Mouse (Mus musculus) myocyte (in vitro differentiated cells): Measurements from ENCODE around the gene Pnpla2. TPM values are rescaled to one million over a fixed set of nuclear protein-coding genes. Genes with fewer than 3 reads are reported as not detected.
A peak's percentile ranks its signal among the peaks of the same experiment; 100 is the strongest.
"Not testable (repeated sequence)": the region's sequence is repeated elsewhere in the genome, so short reads cannot be mapped to it uniquely, and the experiment has no call there.

Source experiments
- H3K27me3 ChIP-seq: one replicate; pipeline ENCODE4 v1.6.1; 2011; ENCODE audit not compliant: control insufficient read depth, insufficient read depth, insufficient read length
- H3K36me3 ChIP-seq: one replicate; pipeline ENCODE4 v1.6.1; 2011; ENCODE audit not compliant: control insufficient read depth, insufficient read depth
- H3K4me2 ChIP-seq: one replicate; pipeline ENCODE4 v1.6.1; 2011; ENCODE audit warnings: low read depth, control low read depth
- H3K4me3 ChIP-seq: one replicate; pipeline ENCODE4 v1.5.1; 2011; ENCODE audit warnings: mild to moderate bottlenecking, control low read depth, moderate library complexity
- H3K79me2 ChIP-seq: one replicate; pipeline ENCODE4 v1.6.1; 2011; ENCODE audit not compliant: control insufficient read depth, insufficient read depth
- H3ac ChIP-seq: one replicate; pipeline ENCODE4 v1.6.1; 2011; ENCODE audit not compliant: control insufficient read depth, insufficient read length
- CEBPB ChIP-seq: IDR thresholded peaks from 2 replicates; pipeline ENCODE4 v1.6.1; 2011; ENCODE audit warnings: mild to moderate bottlenecking, moderate library complexity; ENCODE audit not compliant: poor library complexity, insufficient read depth, severe bottlenecking
- E2F4 ChIP-seq: IDR thresholded peaks from one replicate; pipeline ENCODE4 v1.6.1; 2011; ENCODE audit warnings: mild to moderate bottlenecking, control low read depth, moderate library complexity; ENCODE audit not compliant: insufficient read depth
- MAX ChIP-seq: IDR thresholded peaks from one replicate; pipeline ENCODE4 v1.6.1; 2011; ENCODE audit warnings: low read depth, mild to moderate bottlenecking, control low read depth
- MYOD1 ChIP-seq, 3 experiments: IDR thresholded peaks; one replicate each; pipeline ENCODE4 v1.6.1; 2011; ENCODE audit warnings: control low read depth in 2 of 3, low read depth in 2 of 3, mild to moderate bottlenecking in 2 of 3, moderate library complexity in 1 of 3; ENCODE audit not compliant: insufficient read length in 2 of 3, control insufficient read depth in 1 of 3
- MYOG ChIP-seq, 3 experiments: IDR thresholded peaks; one replicate each; pipeline ENCODE4 v1.6.1; 2011; ENCODE audit warnings: control low read depth in 2 of 3, low read depth in 2 of 3, mild to moderate bottlenecking in 2 of 3; ENCODE audit not compliant: insufficient read length in 2 of 3, control insufficient read depth in 1 of 3, insufficient read depth in 1 of 3
- POLR2A ChIP-seq: IDR thresholded peaks from one replicate; pipeline ENCODE4 v1.6.1; 2011; ENCODE audit warnings: low read depth, mild to moderate bottlenecking, control low read depth, moderate library complexity; ENCODE audit not compliant: insufficient read length
- POLR2AphosphoS2 ChIP-seq: IDR thresholded peaks from one replicate; pipeline ENCODE4 v1.6.1; 2011; ENCODE audit warnings: low read depth, control low read depth; ENCODE audit not compliant: insufficient read length
- REST ChIP-seq: IDR thresholded peaks from one replicate; pipeline ENCODE4 v1.6.1; 2011; ENCODE audit warnings: mild to moderate bottlenecking, control low read depth, moderate library complexity; ENCODE audit not compliant: insufficient read depth, insufficient read length
- SRF ChIP-seq: IDR thresholded peaks from one replicate; pipeline ENCODE4 v1.6.1; 2011; ENCODE audit warnings: low read depth; ENCODE audit not compliant: control insufficient read depth, insufficient read length
- TCF12 ChIP-seq: IDR thresholded peaks from one replicate; pipeline ENCODE4 v1.6.1; 2011; ENCODE audit warnings: mild to moderate bottlenecking, control low read depth; ENCODE audit not compliant: poor library complexity, insufficient read depth, severe bottlenecking
- TCF3 ChIP-seq: IDR thresholded peaks from one replicate; pipeline ENCODE4 v1.6.1; 2011; ENCODE audit warnings: low read depth, control low read depth; ENCODE audit not compliant: insufficient read length
- USF1 ChIP-seq: IDR thresholded peaks from one replicate; pipeline ENCODE4 v1.6.1; 2011; ENCODE audit warnings: low read depth, mild to moderate bottlenecking, control low read depth, moderate library complexity
- polyA plus RNA-seq: library from polyadenylated mRNA; unstranded; fragments of >200 nt; fragmentation: generic; extraction: Trizol; gene quantifications from one replicate; pipeline ENCODE4 v1.2.1, GENCODE M21; 2012; ENCODE audit warnings: missing spikeins

Pnpla2 gene
- polyA plus RNA-seq, 1 experiment, result 50.5 TPM

GRCm38 (mm10) chr7:141443081-141443821 is 11.7 kb upstream of the Pnpla2 start:
- no peak for TF ChIP-seq MAX
- no peak for TF ChIP-seq REST
- TF ChIP-seq POLR2AphosphoS2, result no peak
- TF ChIP-seq MYOG (IDR thresholded peaks at IDR 0.05; ENCODE audit: control insufficient read depth in 1 of 3, insufficient read depth in 1 of 3, insufficient read length in 2 of 3, low read depth in 2 of 3), result no peak
- no peak for TF ChIP-seq CEBPB
- TF ChIP-seq MYOD1 (IDR thresholded peaks at IDR 0.05; ENCODE audit: control insufficient read depth in 1 of 3, insufficient read length in 2 of 3, low read depth in 2 of 3), result no peak
- no peak for TF ChIP-seq TCF12
- no peak for TF ChIP-seq TCF3
- no peak for TF ChIP-seq USF1
- Histone ChIP-seq H3K36me3 (no peaks in the 10 kb centered on the region), H3K79me2 (peaks cover 8% of the 10 kb centered on the region), H3K4me3 (peak overlapping the region; percentile 38), H3K27me3 (no peaks in the 10 kb centered on the region), H3ac (no peak overlapping the region), H3K4me2 (peak overlapping the region; percentile 99)

- Histone ChIP-seq H3K79me2 (peaks cover 14% of the 10 kb centered on the region), H3K4me2 (peak within 1 kb of the TSS; percentile 99), H3K27me3 (no peaks in the 10 kb centered on the region), H3K4me3 (peak within 1 kb of the TSS; percentile 38), H3ac (no peak within 1 kb of the TSS), H3K36me3 (peaks cover 5% of the 10 kb centered on the region)
- peak; percentile 63 for TF ChIP-seq POLR2AphosphoS2
- TF ChIP-seq POLR2A, result peak; percentile 54
- TF ChIP-seq E2F4, result peak; percentile 79
- TF ChIP-seq TCF3, result no peak
Measured at GRCm38 (mm10) chr7:141443828-141444237, 11.2 kb upstream of the Pnpla2 start, which contains the start of gene Pidd1. Pidd1 (minus strand) TSS chr7:141444025.

- peaks cover 19% of the 10 kb centered on the region for H3K79me2 ChIP-seq
- peaks cover 14% of the 10 kb centered on the region for H3K36me3 ChIP-seq
- H3K4me3 ChIP-seq, result peak overlapping the region; percentile 95
- H3ac ChIP-seq, H3K27me3 ChIP-seq: not testable (repeated sequence)
- H3K4me2 ChIP-seq, result peak overlapping the region; percentile 69
Measured at GRCm38 (mm10) chr7:141446374-141446773, 8.6 kb upstream of the Pnpla2 start.

GRCm38 (mm10) chr7:141447110-141447991 is 7.6 kb upstream of the Pnpla2 start, which contains the start of gene Rplp2:
Rplp2 (plus strand) TSS chr7:141447370.
- Histone ChIP-seq H3ac (peak within 1 kb of the TSS; percentile 96), H3K27me3 (no peaks in the 10 kb centered on the region), H3K36me3 (peaks cover 20% of the 10 kb centered on the region), H3K4me3 (peak within 1 kb of the TSS; percentile 95), H3K79me2 (peaks cover 19% of the 10 kb centered on the region), H3K4me2 (peak within 1 kb of the TSS; percentile 98)
- TF ChIP-seq REST (peak; percentile 40), MYOG (IDR thresholded peaks at IDR 0.05; ENCODE audit: control insufficient read depth in 1 of 3, insufficient read depth in 1 of 3, insufficient read length in 2 of 3, low read depth in 2 of 3) (no peak), MAX (peak; percentile 63), MYOD1 (IDR thresholded peaks at IDR 0.05; ENCODE audit: control insufficient read depth in 1 of 3, insufficient read length in 2 of 3, low read depth in 2 of 3) (no peak), SRF (peak; percentile 7), TCF12 (no peak), USF1 (peak; percentile 80), POLR2AphosphoS2 (peak; percentile 96), POLR2A (peak; percentile 99), E2F4 (no peak), CEBPB (0 out of 2 replicates have a peak, but pooled peaks have one; percentile 5), TCF3 (no peak)

GRCm38 (mm10) chr7:141451928-141452327 is 3.1 kb upstream of the Pnpla2 start:
- H3K4me3 ChIP-seq, result no peak overlapping the region
- no peak for TF ChIP-seq REST
- TF ChIP-seq TCF3, result no peak
- no peak for TF ChIP-seq MYOD1 (IDR thresholded peaks at IDR 0.05; ENCODE audit: control insufficient read depth in 1 of 3, insufficient read length in 2 of 3, low read depth in 2 of 3)
- no peak for TF ChIP-seq MYOG (IDR thresholded peaks at IDR 0.05; ENCODE audit: control insufficient read depth in 1 of 3, insufficient read depth in 1 of 3, insufficient read length in 2 of 3, low read depth in 2 of 3)
- no peak for TF ChIP-seq CEBPB
- no peak for TF ChIP-seq USF1
- TF ChIP-seq TCF12, result no peak
- TF ChIP-seq POLR2AphosphoS2, result peak; percentile 82
- no peak for TF ChIP-seq SRF
- TF ChIP-seq E2F4, result no peak
- TF ChIP-seq POLR2A, result peak; percentile 24
- H3K27me3 ChIP-seq, result no peaks in the 10 kb centered on the region
- peaks cover 20% of the 10 kb centered on the region for H3K36me3 ChIP-seq
- no peak overlapping the region for H3K4me2 ChIP-seq
- peaks cover 19% of the 10 kb centered on the region for H3K79me2 ChIP-seq
- H3ac ChIP-seq, result no peak overlapping the region
